Mouse (Mus musculus) mouse trophoblast stem cell (cell line): Measurements from ENCODE around the gene Tmem258.

ENCODE experiments used
- in situ Hi-C, 2 experiments: fragments of 300-500 bp; cut with MseI, MboI; formaldehyde crosslinking; loops; 2 replicates in 1 of 2; 3 replicates in 1 of 2; pipeline ENCODE4 v1.15.1; 2025

The Tmem258 gene

DNA sequence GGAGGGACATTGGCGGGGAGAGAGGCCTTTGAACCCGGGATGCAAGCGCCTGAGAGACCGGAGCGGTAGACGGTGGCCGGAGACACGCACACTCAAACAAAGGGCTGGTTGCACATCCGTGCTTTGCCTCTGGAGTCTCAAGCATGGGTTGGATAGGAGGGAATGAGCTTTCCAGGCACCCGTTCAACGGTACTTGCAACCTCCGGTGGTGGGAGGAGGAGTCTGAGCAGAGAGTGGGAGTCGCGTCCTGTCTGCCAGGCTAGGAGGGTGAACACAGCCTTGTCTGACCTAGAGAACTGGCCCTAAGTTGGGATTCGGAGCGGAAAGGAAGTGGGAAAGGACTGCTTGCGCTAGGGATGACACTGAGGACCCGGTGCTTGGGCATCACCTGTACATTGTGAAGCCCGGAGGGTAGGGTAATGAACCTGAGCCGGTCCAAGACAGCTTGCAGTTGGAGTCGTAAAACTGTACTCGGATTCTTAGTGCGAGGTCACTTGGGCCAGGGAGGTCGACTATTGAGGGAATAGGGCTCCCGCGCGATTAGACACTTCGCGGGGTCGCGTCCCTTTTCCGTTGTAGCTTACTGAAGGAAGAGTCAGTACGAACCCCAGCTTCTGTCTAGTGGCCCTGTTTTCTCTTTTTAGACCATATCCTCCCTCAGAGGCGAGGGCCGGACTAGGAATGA lies 20.4 kb upstream of the Tmem258 start:
- in situ Hi-C loops = loop anchor here in 1 of 2 experiments (25.0 kb wide), 1 partner anchor 271 kb away; no protein-coding TSS in a partner anchor

DNA sequence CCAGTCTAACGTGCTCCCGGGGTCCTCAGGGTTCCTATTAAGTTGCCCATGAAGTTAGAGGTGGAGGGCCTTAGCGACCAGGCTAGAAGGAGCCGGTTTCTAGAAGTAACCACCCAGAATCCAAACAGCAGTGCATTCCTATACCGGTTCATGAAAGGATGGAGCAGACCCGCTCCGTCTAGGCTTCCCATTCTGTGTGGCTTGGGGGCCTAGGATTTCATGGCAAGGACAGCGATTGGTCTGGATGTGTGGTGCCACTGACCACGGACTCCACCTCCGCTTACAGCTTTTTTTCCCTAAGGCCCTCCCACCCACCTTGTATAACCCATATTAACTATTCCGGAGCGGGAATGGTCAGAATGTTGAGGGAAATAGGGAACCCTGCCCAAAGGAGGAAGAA lies 19.7 kb upstream of the Tmem258 start:
- in situ Hi-C loops = loop anchor here in 1 of 2 experiments (25.0 kb wide), 1 partner anchor 272 kb away; no protein-coding TSS in a partner anchor

DNA sequence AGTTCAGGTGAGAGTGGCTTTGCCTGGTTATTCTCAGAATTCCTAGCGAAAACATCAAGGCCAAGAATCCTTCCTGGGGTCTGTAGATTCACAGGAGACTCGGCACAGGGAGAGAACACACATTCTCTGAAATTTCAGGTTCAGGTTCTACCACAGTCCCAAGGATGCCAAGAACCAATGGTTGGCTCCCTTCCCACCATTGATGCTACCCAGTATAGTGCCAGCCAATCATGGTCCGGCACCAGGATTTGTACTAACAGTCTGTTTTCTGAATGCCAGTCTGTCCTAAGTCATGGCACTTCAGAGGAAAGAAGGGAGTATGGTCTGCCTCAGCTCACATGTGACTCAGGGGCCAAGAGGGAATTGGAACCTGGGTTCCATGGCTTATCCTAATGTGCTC lies 17.9 kb upstream of the Tmem258 start:
- in situ Hi-C loops = loop anchor here in 1 of 2 experiments (25.0 kb wide), 1 partner anchor 274 kb away; no protein-coding TSS in a partner anchor

DNA sequence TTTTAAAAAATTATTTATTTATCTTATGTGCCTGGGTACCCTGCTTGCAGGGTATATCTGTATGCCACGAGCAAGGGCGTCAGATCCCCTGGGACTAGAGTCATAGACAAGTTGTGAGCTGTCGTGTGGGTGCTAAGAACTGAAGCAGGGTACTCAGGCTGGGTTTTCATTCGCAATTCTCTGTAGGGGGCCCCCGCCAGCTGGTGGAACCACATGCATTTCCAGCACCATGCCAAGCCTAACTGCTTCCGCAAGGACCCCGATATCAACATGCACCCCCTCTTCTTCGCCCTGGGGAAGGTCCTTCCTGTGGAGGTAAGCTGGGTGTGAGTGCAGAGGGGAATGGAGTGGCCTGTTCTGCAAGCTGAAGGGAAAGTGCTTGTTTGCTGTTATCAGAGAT lies 17.2 kb upstream of the Tmem258 start:
- in situ Hi-C loops = loop anchor here in 1 of 2 experiments (25.0 kb wide), 1 partner anchor 274 kb away; no protein-coding TSS in a partner anchor

DNA sequence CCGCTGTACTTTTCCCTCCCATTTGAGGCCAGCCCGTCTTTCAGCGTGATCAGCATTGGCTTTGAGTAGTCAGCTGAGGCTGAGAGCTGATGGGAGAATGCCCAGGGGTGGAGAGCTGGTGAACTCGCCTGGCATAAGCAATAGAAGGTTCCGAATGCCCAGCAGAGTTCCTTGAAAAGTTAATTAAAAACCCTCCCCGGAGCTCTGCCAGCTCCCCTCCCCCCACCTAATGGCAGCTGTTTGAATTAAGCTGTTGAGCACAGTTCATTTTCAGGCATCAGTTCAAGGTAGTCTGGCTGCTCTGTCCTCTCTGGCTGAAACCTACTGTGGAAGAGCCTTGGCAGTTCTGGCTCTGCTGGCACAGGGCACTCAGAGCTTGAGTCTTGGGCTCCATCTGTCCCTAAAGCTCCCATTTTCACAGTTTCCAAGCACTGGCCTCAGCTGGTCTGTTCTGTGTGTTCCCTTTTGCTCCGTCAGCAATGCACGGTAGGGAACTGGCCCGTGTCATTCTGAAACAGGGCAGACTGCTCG lies 15.5 kb upstream of the Tmem258 start:
- in situ Hi-C loops = loop anchor here in 1 of 2 experiments (25.0 kb wide), 1 partner anchor 276 kb away; no protein-coding TSS in a partner anchor

DNA sequence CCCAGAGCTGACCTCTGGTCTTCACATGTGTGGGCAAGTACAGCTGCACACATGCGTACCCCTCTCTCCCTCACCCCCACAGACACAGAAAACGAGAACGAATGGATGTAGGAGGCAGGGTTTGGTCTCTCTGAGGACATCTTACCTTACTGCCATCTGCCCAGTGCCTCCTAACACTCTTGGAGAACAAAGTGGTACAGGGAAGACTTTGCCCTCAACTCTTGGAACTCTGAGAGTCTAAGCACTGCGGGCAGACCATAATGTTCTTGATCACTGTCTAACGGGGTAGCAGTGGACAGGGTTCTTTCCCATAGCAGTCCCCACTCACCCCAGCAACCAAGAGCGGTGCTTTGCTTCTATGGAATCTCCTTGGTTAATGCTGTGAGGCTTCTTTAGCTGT lies 14.8 kb upstream of the Tmem258 start:
- in situ Hi-C loops = loop anchor here in 1 of 2 experiments (25.0 kb wide), 1 partner anchor 277 kb away; no protein-coding TSS in a partner anchor

DNA sequence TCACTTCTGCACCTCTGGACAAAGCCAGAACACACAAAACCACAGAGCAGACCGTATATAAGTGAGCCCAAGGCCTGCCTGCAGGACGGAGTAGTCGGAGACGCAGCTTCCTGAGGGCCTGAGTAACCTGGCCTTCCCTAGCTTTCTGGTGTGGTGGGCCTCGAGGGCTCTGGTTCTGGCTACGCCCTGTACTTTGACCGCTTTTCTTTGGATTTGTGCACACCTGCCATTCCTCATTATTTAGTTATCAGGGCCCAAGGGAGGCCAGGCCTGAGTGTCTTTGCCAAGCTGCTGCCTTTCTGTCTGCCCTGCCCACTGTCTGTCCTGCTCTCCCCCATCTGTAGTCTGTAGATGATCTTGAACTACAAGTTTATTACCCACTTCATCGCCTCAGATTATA lies 13.9 kb upstream of the Tmem258 start:
- in situ Hi-C loops = loop anchor here in 1 of 2 experiments (25.0 kb wide), 1 partner anchor 278 kb away; no protein-coding TSS in a partner anchor

DNA sequence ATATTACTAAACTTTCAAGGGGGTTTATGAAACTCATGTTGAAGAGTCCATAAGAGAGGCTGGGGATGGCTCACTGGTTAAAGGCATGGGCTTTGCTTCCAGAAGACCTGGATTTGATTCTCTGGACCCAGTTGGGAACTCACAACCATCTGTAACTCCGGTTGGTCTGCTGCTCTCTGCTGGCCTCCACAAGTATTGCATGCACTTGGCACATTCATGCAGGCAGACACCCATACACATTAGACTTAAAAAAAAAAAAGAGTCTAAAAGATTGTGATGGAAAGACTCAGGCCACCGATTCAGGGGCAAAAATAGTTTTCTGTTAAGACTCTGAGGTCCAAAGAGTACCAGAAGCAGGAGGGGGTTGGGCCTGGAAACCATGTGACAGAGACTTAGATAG lies 13.0 kb upstream of the Tmem258 start:
- in situ Hi-C loops = loop anchor here in 1 of 2 experiments (25.0 kb wide), 1 partner anchor 278 kb away; no protein-coding TSS in a partner anchor

DNA sequence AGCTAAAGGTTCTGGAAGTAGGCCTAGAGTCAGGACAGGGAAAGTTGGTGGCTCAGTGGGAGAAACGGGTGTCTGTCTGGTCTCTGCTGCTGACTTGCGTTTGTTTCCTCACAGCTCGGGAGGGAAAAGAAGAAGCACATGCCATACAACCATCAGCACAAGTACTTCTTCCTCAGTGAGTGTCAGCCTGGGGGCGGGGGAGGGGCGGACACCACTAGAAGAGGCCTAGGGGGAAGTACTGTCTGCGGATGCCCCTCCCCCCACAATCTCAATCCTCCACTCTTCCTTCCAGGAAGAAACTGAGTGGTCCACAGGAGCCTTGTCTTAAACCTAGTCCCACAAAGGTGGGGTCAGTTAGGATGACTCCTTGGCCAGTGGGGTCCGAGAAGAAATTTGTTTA lies 12.5 kb upstream of the Tmem258 start:
- in situ Hi-C loops = loop anchor here in 1 of 2 experiments (25.0 kb wide), 1 partner anchor 279 kb away; no protein-coding TSS in a partner anchor

DNA sequence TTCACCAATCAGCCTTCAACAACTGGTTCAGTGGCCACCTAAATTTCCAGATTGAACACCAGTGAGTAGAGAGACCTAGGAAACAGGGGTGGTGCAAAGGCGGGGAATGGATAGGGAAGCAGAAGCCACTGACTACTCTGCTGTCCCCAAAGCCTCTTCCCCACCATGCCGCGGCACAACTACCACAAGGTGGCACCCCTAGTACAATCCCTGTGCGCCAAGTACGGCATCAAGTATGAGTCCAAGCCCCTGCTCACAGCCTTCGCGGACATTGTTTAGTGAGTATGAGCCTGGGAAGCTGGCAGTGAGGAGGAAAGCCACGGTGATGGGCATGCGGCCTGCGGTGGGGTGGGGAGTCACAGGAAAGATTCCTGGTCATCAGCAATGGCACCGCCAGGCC lies 9.5 kb upstream of the Tmem258 start:
- in situ Hi-C loops = loop anchor here in 1 of 2 experiments (25.0 kb wide), 1 partner anchor 282 kb away; no protein-coding TSS in a partner anchor

DNA sequence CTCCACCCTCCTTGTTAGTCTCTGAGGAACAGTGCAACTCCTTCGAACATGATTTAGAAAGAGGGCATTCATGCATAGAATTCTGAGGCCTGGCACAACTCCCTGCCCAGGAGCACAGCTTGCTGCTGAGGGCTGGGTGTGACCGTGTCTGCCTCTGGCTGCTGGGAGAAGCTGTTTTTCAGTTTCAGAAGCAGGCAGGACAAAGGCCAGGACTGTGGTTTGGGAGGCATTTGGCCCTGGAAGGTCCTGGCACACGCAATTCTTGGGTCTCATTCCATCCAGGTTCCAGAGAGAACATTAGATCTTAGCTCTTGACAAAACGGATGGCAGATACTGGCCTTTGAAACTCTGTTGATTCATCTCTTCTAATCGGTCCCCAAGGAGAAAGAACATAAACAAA lies 8.6 kb upstream of the Tmem258 start:
- in situ Hi-C loops = loop anchor here in 1 of 2 experiments (25.0 kb wide), 1 partner anchor 283 kb away; no protein-coding TSS in a partner anchor

DNA sequence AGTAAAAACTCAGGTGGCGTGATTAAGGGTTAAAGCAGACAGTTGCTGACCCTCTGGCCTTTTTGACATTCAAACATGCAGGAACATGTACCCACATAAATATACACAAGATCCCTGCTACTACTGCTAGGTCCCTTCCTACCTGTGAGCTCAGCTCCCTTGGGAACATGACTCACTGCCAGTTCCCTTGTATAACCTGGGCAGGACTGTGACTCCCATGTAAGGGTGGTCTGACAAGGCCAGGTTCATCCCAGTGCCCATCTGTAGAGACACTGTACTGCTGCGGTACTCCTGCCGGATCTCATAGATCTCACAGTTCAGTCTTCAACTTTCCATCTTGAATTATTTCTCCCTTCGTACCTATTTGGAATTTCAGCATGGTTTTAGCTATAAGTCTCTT lies 6.7 kb upstream of the Tmem258 start:
- in situ Hi-C loops = loop anchor here in 1 of 2 experiments (25.0 kb wide), 1 partner anchor 285 kb away; no protein-coding TSS in a partner anchor

DNA sequence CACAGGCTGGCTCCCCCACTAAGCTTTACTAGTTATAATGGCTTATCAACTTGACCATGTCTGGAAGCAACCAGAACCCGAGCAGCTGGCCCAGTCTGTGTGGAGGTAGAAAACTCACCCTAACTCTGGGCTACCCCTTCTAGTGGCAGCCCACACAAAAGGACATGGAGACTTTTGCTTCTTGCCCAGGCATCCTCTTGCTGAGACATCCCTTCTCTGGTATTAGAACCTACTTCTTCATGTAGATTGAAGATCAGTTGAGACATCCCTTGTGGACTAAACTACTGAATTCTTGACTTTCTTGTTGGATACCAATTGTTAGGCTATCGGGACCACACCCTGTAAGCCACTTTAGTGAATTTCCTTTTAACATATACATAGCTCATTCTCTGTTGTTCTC lies 5.5 kb upstream of the Tmem258 start:
- in situ Hi-C loops = loop anchor here in 1 of 2 experiments (25.0 kb wide), 1 partner anchor 286 kb away; no protein-coding TSS in a partner anchor

DNA sequence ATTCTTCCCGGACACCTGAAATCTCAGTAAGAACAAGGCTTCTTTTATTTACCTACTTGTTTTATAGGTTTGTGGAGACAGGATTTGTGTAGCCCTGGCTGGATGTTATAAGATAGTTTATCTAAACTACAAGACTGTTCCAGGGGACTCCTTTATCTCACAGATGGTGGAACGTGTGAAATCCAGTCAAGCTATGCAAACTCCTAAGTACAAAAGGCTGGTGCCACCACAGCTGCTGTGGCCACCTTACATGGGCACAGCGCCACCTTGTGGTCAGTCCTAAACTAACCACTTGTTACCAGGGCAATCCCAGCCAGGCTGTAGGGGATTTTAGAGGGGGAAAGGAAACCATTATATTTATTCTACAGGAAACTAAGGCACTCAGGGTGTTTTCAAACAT lies 5.1 kb upstream of the Tmem258 start:
- in situ Hi-C loops = loop anchor here in 1 of 2 experiments (25.0 kb wide), 1 partner anchor 286 kb away; no protein-coding TSS in a partner anchor

DNA sequence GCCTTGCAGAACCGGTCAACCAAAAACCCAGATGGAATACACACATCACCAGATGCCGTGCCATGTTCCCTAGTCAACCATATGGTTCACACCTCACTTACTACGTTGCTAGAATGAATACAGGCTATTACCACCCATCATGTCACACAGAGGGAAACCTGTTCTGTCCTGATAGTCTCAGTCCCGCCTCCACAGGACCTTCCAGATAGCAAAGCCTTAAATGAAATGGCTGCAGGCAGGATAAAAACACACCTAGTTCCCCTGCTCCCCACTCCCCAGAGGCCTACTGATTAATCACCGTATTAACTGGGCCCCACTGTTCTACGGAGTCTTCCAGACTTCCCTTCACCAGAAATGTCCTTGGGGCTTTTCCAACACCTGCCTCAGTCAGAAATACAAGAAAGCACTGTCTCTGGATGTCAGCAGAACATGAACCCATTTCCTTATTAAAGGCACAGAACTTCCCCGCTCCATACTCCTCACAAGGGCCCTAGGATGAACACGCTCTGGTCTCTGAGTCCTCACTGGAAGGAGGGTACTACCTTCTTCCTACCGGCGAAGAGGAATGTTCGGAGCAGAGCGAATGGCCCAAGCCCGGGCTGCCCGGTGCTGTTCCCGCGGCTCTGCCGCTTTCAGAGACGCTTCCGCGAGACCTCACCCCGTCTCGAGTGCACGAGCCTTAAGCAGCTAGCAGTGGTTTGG lies 517 bp upstream of the Tmem258 start:
- in situ Hi-C loops = no loop called here

DNA sequence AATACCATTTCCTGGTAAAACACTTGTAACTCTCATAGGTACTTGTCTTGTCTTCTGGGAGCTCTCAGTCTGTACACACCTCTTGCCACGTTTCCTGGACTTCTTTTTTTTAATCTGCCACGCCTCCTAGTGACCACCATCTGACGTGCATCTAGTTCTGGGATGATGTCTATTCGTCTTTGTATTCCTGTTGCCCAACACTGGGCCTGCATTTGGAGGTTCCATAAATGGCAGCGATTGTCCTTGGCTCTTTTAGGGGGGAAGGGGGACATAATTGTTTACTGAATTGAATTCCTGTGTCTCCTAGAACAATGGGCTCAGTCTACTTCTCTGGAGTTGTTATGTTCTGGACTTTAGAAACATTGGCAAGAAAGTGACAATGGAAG lies 795 bp downstream of the Tmem258 start:
- in situ Hi-C loops = no loop called here

DNA sequence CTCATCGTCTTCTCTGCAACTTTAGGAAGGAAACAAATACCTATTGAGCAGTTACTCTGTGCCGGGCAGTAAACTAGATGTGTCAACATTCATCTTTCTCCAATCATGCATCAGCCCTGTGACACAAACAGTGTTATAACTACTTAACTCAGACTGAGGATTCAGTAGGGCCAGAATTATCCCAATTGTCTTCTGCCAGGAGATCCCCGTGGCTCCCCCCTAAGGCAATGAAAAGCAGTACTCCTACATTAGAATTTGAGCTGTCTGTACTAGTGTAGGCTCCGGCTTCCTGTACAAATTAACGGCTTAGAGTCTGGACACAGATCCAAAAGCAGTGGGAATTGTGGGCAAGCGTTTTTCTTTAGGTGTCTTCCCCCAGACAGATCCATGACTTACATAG lies 1.2 kb downstream of the Tmem258 start:
- in situ Hi-C loops = no loop called here

DNA sequence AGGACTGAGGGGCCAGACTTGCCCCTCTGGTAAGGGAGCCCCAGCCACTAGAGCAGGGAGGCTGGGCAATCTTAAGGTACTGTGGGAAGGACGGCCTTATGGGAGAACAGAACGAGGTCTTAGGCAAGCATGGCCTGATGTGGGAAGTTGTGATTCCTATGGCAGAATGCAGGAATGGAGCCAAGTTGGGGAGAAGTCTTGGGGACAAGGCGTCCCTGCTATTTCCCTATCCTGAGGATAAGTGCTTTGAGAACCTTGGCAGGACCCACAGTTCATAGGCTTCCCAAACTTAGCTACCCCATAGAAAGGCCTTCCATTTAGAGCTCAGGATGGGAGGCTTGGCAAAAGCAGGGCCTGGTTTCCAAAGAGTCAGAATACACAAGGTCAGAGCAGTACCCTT lies 5.0 kb downstream of the Tmem258 start:
- in situ Hi-C loops = no loop called here

DNA sequence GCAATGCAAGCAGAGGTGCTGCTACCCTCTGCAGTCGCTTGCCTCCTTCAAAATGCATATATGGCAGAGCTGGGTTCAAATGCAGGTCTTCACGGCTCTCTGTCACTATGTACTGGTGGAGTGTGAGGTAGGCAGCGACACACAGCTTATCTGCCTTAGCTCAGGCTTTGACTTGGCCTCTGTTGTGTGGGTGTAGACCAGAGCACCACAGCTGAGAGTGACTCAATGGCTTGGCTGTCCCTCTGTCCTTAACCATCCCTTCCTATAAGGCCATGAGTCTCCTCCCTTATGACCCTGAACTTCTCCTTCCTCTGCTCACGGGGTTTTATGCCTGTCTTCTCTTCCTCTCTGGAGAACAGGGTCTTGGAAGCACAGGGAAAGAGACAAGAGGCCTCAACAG lies 7.1 kb downstream of the Tmem258 start:
- in situ Hi-C loops = no loop called here

DNA sequence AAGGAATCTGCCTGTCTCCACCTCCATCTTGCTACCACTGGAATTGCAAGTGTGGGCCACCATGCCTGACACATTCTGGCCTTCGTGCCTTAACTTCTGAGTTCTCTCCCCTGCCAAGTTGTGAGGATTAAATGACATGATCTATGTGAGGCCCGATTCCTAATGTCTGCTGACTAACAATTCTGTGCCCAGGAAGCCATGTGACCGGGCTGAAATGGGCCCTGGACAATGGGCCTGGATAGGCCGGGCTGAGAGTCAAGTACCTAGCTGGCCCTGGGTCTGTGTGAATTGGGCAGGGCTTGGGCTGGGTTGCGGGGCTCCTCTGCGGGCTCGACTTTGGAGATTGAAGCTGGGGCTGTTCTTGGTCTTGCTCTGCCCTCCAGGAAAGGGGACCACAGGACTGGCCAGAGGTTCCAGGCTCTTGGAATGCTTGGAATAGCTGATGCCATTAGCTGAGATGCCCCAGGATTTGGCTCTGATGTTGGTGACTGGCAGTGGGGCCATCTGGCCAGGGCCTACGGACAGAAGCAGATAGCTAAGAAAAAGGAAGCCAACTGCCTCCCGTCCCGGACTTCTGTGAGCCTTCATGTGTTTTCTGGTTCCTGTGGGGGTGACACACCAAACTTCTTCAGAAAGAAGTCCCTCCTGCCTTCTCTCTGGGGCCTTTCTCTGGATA lies 10.1 kb downstream of the Tmem258 start:
- in situ Hi-C loops = no loop called here

DNA sequence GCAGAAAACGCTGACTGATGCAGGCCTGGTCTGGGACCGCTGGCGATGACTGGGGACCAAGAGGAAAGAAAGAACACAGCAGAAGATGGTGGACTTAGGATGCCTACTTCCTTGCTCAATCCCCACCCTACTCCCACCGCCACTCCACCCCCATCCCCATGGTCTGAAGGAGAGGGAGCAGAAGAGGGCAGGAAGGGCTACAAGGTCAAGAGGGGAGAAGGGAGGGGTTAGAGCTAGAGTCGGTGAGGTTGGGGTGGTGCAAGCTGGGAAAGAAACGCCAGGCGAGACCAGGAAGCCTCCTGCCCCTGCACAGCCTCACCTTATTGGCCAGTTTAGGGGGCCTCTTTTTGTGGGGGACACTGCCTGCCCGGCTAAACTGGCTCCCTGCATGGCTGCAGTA lies 12.3 kb downstream of the Tmem258 start:
- in situ Hi-C loops = no loop called here
